Mouse (Mus musculus): ENCODE results near the gene Hbq1b. TPM values are rescaled to one million over a fixed set of nuclear protein-coding genes. Genes with fewer than 3 reads are reported as not detected.

Gene Hbq1b
- 4.1 TPM in 1 of 2 replicates, not detected in the other for polyA plus RNA-seq (2012; ENCODE audit: low replicate concordance)

DNA sequence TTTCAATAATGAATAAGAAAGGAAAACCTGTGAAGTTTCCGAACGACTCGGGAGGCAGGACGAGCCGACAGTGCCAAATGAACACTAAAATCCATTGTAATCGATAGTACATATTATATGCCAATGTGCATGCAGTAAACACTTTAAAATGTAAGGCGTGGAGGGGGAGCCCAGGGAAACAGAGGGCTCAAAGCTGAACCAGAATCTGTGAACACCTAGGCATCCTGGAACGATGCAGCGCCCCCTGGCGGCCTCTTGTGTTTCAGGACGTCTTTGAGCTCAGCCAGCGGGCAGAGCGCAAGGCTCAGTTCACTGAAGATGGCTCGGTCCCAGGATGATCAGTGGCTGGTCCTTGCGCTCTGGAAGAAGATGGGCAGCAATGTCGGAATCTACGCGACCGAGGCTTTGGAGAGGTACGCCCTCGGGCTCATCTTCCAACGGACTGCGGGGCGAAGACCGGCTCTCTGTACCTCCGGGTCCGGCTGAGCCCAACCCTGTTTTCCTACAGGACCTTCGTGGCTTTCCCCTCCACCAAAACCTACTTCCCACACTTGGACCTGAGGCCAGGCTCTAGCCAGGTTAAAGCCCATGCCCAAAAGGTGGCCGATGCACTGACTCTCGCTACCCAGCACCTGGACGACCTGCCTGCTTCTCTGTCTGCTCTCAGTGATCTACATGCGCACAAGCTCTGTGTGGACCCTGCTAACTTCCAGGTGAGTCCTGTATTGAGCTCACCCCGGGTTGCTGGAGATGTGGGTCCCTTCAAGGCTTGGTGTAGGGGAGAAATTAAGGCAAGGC, at the start of gene Hbq1b:
TSS of gene Hbq1b (plus strand) at position 271 of the 798 bp plus-strand sequence.

GRCm38 (mm10) chr11:32267188-32267884, 19.4 kb upstream of the Hbq1b start, which contains the start of gene Nprl3:
Gene Nprl3, minus strand, starts transcription at chr11:32267707.

DNA sequence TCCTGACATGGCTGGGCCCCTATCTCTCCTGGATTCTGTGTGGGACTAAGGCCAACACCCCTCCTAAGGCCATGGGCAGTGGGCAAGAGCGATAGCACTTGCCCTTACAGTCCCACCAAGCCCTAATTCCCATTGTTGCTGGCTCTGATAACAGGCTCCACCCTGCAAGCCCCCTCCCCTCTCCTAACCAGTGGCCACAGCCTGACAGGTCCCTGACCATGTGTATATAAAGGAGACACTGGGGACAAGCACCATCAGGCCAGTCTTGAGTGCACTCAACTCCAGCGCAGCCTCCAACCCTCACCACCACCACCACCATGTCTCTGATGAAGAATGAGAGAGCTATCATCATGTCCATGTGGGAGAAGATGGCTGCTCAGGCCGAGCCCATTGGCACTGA, 10.4 kb upstream of the Hbq1b start, which contains the start of gene Hba-x:
TSS of gene Hba-x (plus strand) at position 54 of the 400 bp plus-strand sequence.

GRCm38 (mm10) chr11:32283091-32283777, 3.5 kb upstream of the Hbq1b start, which contains the start of gene Hba-a1:
Gene Hba-a1, plus strand, starts transcription at chr11:32283511.

GRCm38 (mm10) chr11:32296203-32296602, 9.4 kb downstream of the Hbq1b start, which contains the start of gene Hba-a2:
Gene Hba-a2, plus strand, starts transcription at chr11:32296489.

GRCm38 (mm10) chr11:32299865-32300264, 13.1 kb downstream of the Hbq1b start, which contains the start of gene Hbq1a:
Gene Hbq1a, plus strand, starts transcription at chr11:32300069.

Other genes with a start within 250 kb of the Hbq1b start
- gene Il9r, start 86.7 kb upstream of the Hbq1b start, polyA plus RNA-seq (2012; ENCODE audit: low replicate concordance): 39.5 and 46.9 TPM in 2 replicates
- gene Snrnp25, start 81.5 kb upstream of the Hbq1b start, polyA plus RNA-seq (2012; ENCODE audit: low replicate concordance): 33.0 and 40.8 TPM in 2 replicates
- gene Rhbdf1, start 64.7 kb upstream of the Hbq1b start, polyA plus RNA-seq (2012; ENCODE audit: low replicate concordance): 21.9 and 70.6 TPM in 2 replicates
- 13.0 and 16.3 TPM in 2 replicates for gene Mpg, start 60.5 kb upstream of the Hbq1b start, polyA plus RNA-seq (2012; ENCODE audit: low replicate concordance)
- 41.3 and 84.5 TPM in 2 replicates for gene Nprl3, start 19.3 kb upstream of the Hbq1b start, polyA plus RNA-seq (2012; ENCODE audit: low replicate concordance)
- gene Hba-x, start 10.6 kb upstream of the Hbq1b start, polyA plus RNA-seq (2012; ENCODE audit: low replicate concordance): not detected in 2 replicates
- 75,416 and 82,734 TPM in 2 replicates for gene Hba-a1, start 3.5 kb upstream of the Hbq1b start, polyA plus RNA-seq (2012; ENCODE audit: low replicate concordance)
- gene Hba-a2, start 9.5 kb downstream of the Hbq1b start, polyA plus RNA-seq (2012; ENCODE audit: low replicate concordance): 46,420 and 53,866 TPM in 2 replicates
- 0.55 TPM in 1 of 2 replicates, not detected in the other for gene Hbq1a, start 13.1 kb downstream of the Hbq1b start, polyA plus RNA-seq (2012; ENCODE audit: low replicate concordance)
- gene Sh3pxd2b, start 60.9 kb downstream of the Hbq1b start, polyA plus RNA-seq (2012; ENCODE audit: low replicate concordance): 0.85 and 0.94 TPM in 2 replicates
- gene Ubtd2, start 168.4 kb downstream of the Hbq1b start, polyA plus RNA-seq (2012; ENCODE audit: low replicate concordance): 4.9 and 6.0 TPM in 2 replicates
- gene Efcab9, start 245.1 kb downstream of the Hbq1b start, polyA plus RNA-seq (2012; ENCODE audit: low replicate concordance): 0.38 TPM in 1 of 2 replicates, not detected in the other
- gene Stk10, start 246.3 kb downstream of the Hbq1b start, polyA plus RNA-seq (2012; ENCODE audit: low replicate concordance): 188 and 189 TPM in 2 replicates